Mouse (Mus musculus) lung, postnatal 0 days (tissue): ENCODE measurements around the gene Sart3.

Experiments
- CTCF ChIP-seq: IDR thresholded peaks from 2 replicates; pipeline ENCODE4 v1.5.1; 2016; ENCODE audit warnings: antibody characterized with exemption, mild to moderate bottlenecking
- EP300 ChIP-seq: IDR thresholded peaks from 2 replicates; pipeline ENCODE4 v1.6.1; 2016; ENCODE audit warnings: antibody characterized with exemption, mild to moderate bottlenecking, control low read depth

DNA sequence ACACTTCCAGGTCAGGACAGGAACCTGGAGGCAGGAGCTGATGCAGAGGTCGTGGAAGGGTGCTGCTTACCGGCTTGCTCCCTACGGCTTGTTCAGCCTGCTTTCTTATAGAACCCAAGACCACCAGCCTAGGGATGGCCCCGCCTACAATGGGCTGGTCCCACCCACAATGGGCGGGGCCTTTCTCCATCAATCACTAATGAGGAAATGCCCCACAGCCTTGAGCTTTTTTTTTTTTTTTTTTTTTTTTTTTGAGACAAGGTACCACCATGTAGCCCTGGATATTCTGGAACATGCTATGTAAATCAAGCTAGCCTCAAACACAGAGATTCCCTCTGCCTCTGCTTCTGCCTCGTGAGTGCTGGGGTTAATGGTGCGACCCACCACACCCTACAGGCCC, 9.6 kb upstream of the Sart3 start:
- TF ChIP-seq CTCF = no peak
- no peak for TF ChIP-seq EP300
